8 mouse cellular contexts compared by ENCODE assay signal in genomic region chr16:57398387-57399214, GRCm38 (mm10). TPM values are rescaled to one million over a fixed set of nuclear protein-coding genes. Genes with fewer than 3 reads are reported as not detected.
DNase-seq lines count a peak whose midpoint lies in the region; ATAC-seq and TF ChIP-seq lines count a peak whose summit lies in the region.

No protein-coding gene starts in this region.

- H3K27me3 ChIP-seq in embryonic facial prominence, embryonic 10.5 days (replicated peaks; ENCODE audit: low read depth, poor library complexity, severe bottlenecking) = no peaks in the 10 kb centered on the region
- H3K27me3 ChIP-seq in heart, postnatal 0 days (ENCODE audit: control insufficient read depth, insufficient read depth, low read length) = no peaks in the 10 kb centered on the region
- H3K27me3 ChIP-seq in liver, postnatal 0 days (ENCODE audit: insufficient read depth, low read length) = no peaks in the 10 kb centered on the region
- no peaks in the 10 kb centered on the region for H3K27me3 ChIP-seq in thymus, adult 2 months (ENCODE audit: control insufficient read depth, insufficient read depth, low read length)

- no peak for TF ChIP-seq EP300 in heart, postnatal 0 days (IDR thresholded peaks at IDR 0.05; ENCODE audit: low read depth)
- no peak for TF ChIP-seq EP300 in liver, postnatal 0 days (IDR thresholded peaks at IDR 0.05; ENCODE audit: low read depth)

- H3K27ac ChIP-seq in embryonic facial prominence, embryonic 10.5 days (replicated peaks) = no peak overlapping the region
- H3K27ac ChIP-seq in heart, postnatal 0 days (ENCODE audit: low read depth) = no peak overlapping the region
- no peak overlapping the region for H3K27ac ChIP-seq in liver, postnatal 0 days (ENCODE audit: low read depth)
- no peak overlapping the region for H3K27ac ChIP-seq in thymus, adult 2 months (ENCODE audit: control insufficient read depth, insufficient read depth, low read length)

- H3K4me3 ChIP-seq in embryonic facial prominence, embryonic 10.5 days = no peak overlapping the region
- H3K4me3 ChIP-seq in heart, postnatal 0 days (ENCODE audit: low read depth, low read length) = no peak overlapping the region
- no peak overlapping the region for H3K4me3 ChIP-seq in liver, postnatal 0 days (ENCODE audit: low read depth, low read length)
- H3K4me3 ChIP-seq in thymus, adult 2 months (ENCODE audit: control insufficient read depth, insufficient read depth, low read length) = no peak overlapping the region

- no peak overlapping the region for H3K4me2 ChIP-seq in heart, postnatal 0 days (ENCODE audit: low read depth, low read length)
- H3K4me2 ChIP-seq in liver, postnatal 0 days (ENCODE audit: low read depth, low read length) = no peak overlapping the region

- DNase-seq in B cell, adult 2 months = peak; percentile 81 to 82
- DNase-seq in adrenal gland, postnatal 10 days = peak; percentile 85
- peak; percentile 71 for DNase-seq in embryonic facial prominence, embryonic 10.5 days (ENCODE audit: low spot score)
- peak; percentile 46 for DNase-seq in heart, postnatal 0 days (ENCODE audit: low spot score)
- peak; percentile 68 to 86 for DNase-seq in kidney, postnatal 25 days
- DNase-seq in liver, postnatal 0 days = peak; percentile 61
- peak; percentile 69 for DNase-seq in thymus, adult 2 months

- TF ChIP-seq CTCF in heart, postnatal 0 days (IDR thresholded peaks at IDR 0.05; ENCODE audit: low read depth) = peak; percentile 84
- peak; percentile 82 for TF ChIP-seq CTCF in liver, postnatal 0 days (IDR thresholded peaks at IDR 0.05; ENCODE audit: low read depth)
- no peak for TF ChIP-seq CTCF in thymus, adult 2 months (IDR thresholded peaks at IDR 0.05; ENCODE audit: borderline replicate concordance, control insufficient read depth, extremely low read depth, insufficient read depth, low read length, poor library complexity)

- no peak overlapping the region for H3K9ac ChIP-seq in heart, postnatal 0 days (replicated peaks; ENCODE audit: low read depth, low read length)
- no peak overlapping the region for H3K9ac ChIP-seq in liver, postnatal 0 days (replicated peaks)

- no peak for ATAC-seq in heart, postnatal 0 days (ENCODE audit: insufficient read depth, low read depth)
- no peak for ATAC-seq in liver, postnatal 0 days
- ATAC-seq in neutrophil, adult 5-6 weeks (ENCODE audit: extremely low read depth, insufficient number of reproducible peaks, low FRiP score, poor library complexity, severe bottlenecking) = peak; percentile 45; the same call in 1 of the 2 replicates

- no peak for TF ChIP-seq POLR2A in thymus, adult 2 months (IDR thresholded peaks at IDR 0.05; ENCODE audit: control insufficient read depth, extremely low read depth, insufficient read depth, low read length, poor library complexity)

- no peaks in the 10 kb centered on the region for H3K9me3 ChIP-seq in embryonic facial prominence, embryonic 10.5 days
- no peaks in the 10 kb centered on the region for H3K9me3 ChIP-seq in heart, postnatal 0 days (replicated peaks; ENCODE audit: control insufficient read depth, low read length)
- H3K9me3 ChIP-seq in liver, postnatal 0 days (ENCODE audit: low read length) = no peaks in the 10 kb centered on the region

- H3K36me3 ChIP-seq in embryonic facial prominence, embryonic 10.5 days (replicated peaks) = no peaks in the 10 kb centered on the region
- H3K36me3 ChIP-seq in heart, postnatal 0 days (replicated peaks; ENCODE audit: control insufficient read depth, insufficient read depth, low read length) = no peaks in the 10 kb centered on the region
- H3K36me3 ChIP-seq in liver, postnatal 0 days (replicated peaks; ENCODE audit: insufficient read depth, low read length) = no peaks in the 10 kb centered on the region
- no peaks in the 10 kb centered on the region for H3K36me3 ChIP-seq in thymus, adult 2 months (ENCODE audit: control insufficient read depth, insufficient read depth, low read length)

- peaks cover 41% of the 10 kb centered on the region for H3K4me1 ChIP-seq in embryonic facial prominence, embryonic 10.5 days
- H3K4me1 ChIP-seq in heart, postnatal 0 days (ENCODE audit: control insufficient read depth, insufficient read depth) = 0 out of 2 replicates have a peak, but pooled peaks cover 6% of the 10 kb centered on the region
- no peaks in the 10 kb centered on the region for H3K4me1 ChIP-seq in liver, postnatal 0 days (ENCODE audit: insufficient read depth)
- H3K4me1 ChIP-seq in thymus, adult 2 months (replicated peaks; ENCODE audit: control insufficient read depth, insufficient read depth, low read length) = peaks cover 11% of the 10 kb centered on the region

- 60% methylated on average over 18 of the region's 18 CpGs for WGBS in embryonic facial prominence, embryonic 10.5 days
- 50% methylated on average over 18 of the region's 18 CpGs for WGBS in heart, postnatal 0 days
- 64% methylated on average over 18 of the region's 18 CpGs for WGBS in liver, postnatal 0 days (ENCODE audit: insufficient replicate concordance)
- 52% methylated on average over 18 of the region's 18 CpGs for WGBS in thymus, adult 2 months

RNA-seq across cellular contexts. Expression of gene Filip1l, which starts 45.7 kb away (rescaled TPM):
- total RNA-seq in adrenal gland, postnatal 10 days (2021) = 10 to 100 TPM; 22.6 to 23.1 TPM
- polyA plus RNA-seq in embryonic facial prominence, embryonic 10.5 days (2016; fragmentation: Nextera tagmentation; extraction: Ambion mirVana) = 11.5 and 12.7 TPM in 2 replicates
- 14.1 and 18.2 TPM in 2 replicates for total RNA-seq in heart, postnatal 0 days (2014; rRNA removed; ENCODE audit: low replicate concordance)
- 23.8 and 26.0 TPM in 2 replicates for polyA plus RNA-seq in heart, postnatal 0 days (2015; fragmentation: Nextera tagmentation; extraction: Ambion mirVana)
- polyA plus RNA-seq in liver, postnatal 0 days (2015; fragmentation: Nextera tagmentation; extraction: Ambion mirVana) = 5.5 and 6.2 TPM in 2 replicates
- 192 and 206 TPM in 2 replicates for total RNA-seq in neutrophil, adult 5-6 weeks (2017)
- polyA plus RNA-seq in thymus, adult 2 months (2012; rRNA removed) = 4.3 and 4.5 TPM in 2 replicates
